Mouse (Mus musculus): ENCODE measurements around the gene Nop53.

DNA sequence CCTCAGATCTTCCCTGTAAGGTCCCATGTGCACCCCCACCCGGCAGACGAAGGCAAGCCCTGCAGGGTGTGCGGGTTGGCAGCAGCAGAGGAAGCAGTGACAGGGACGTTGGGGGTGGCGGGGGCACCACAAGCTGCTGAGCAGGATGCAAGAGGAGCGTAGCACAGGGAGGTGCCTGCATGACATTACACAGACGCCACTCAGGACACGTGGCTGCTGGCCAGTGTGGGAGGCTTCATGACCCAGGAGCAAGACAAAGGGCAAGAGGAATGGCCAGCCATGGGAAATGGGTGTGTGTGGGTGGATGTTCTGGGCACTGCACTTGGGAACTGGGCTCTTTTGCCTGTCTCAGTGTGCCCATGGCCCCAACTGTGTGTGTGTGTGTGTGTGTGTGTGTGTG, 34.4 kb upstream of the Nop53 start:
- no peak for TF ChIP-seq CTCF (IDR thresholded peaks at IDR 0.05; ENCODE audit: low read depth)
- TF ChIP-seq EP300 (IDR thresholded peaks at IDR 0.05; ENCODE audit: low read depth) = no peak
